Mouse (Mus musculus): ENCODE measurements around the gene 4933402J07Rik.

The 4933402J07Rik gene

DNA sequence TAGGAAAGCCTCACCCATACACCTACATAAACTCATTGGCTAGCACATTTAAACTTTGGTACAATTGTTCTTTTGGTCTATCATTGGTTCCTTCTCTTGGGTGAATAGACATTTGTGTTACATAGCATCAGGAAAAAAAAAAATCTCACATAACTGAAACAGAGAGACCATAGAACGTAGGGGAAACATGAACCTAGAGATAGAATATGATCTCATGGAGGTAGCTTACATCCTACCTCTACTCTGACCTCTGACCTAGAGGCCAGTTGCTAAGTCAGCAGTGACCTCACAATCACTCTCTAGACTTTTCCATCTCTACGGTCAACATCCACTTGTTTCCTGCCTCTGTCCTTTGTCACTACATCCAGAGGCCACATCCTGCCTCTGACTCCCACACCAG lies at the start of gene 4933402J07Rik:
4933402J07Rik (plus strand) TSS at position 301 of the 400 bp plus-strand sequence.
- no peak for DNase-seq

DNA sequence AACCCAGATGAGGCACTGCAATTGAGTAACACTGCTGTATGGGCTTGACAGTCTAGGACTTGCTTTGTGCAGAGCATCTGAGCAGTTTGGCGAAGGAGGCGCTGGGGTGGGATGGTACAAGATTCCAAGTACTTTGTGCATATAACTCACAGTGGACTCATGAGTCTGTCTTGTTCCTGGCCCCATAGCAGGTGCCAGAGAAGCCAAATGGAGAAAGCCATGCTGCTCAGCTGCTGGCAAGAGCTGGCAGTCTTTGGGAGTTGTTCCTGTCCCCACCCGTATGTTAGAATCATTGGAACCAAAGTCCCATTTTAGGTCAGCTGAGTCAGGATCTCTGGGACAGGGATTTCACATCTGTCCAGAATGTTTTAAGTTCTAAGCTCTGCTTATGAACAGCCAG lies 46.5 kb upstream of the 4933402J07Rik start:
- DNase-seq: no peak

DNA sequence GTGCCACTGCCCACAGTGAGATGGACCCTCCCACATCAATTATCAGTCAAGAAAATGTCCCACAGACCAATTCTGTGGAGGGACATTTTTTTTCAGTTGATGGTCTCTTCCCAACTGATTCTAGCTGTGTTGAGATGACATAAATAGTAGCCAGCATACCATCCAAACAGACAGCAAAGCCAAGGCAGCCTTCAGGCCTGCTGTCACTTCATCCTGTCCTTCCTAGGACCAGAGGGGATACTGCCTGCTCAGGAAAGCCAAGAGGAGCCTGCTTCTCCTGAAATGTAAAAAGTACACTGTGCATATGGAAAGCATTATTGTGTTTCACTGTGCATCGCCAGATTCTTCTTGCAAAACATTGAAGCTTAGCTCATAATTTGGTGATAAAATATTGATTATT lies 38.6 kb upstream of the 4933402J07Rik start:
- no peak for DNase-seq

DNA sequence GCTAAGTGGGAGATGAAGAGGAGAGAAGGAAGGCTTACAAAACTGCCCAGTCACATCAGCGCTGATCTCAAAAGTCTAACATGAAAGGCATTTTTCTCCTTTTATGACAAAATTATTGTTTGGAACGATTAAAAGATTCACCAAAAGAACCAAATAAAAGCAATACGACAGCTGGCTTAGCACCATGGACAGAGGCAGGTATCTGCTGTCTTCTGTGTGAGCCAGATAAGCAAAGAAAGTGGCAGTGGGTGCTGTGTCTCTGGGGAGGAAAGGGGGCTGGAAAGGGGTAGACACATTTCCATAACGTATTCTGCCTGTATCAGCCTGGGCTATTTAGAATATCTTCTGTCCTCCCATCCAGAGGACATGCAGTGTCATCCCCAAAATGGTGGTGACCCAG lies 32.5 kb upstream of the 4933402J07Rik start:
- no peak for DNase-seq

DNA sequence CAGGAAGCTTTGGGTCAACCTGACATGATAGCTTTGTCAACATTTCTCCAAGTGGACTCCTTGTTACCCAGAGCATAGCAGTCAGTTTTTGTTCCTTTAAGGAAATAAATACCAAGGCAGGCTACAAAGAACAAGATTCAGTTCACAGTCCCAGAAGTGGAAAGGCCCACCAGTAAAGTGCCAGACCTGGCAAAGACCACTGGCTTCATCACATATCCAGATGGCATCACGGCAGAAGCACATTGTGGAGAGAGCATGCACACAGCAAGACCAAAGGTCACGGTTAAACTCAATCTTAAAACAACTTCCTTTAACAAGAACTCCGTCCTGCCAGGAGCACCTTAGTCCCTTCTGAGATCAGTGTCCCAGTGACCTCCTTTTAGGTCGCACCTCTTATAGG lies 30.2 kb upstream of the 4933402J07Rik start:
- no peak for DNase-seq

DNA sequence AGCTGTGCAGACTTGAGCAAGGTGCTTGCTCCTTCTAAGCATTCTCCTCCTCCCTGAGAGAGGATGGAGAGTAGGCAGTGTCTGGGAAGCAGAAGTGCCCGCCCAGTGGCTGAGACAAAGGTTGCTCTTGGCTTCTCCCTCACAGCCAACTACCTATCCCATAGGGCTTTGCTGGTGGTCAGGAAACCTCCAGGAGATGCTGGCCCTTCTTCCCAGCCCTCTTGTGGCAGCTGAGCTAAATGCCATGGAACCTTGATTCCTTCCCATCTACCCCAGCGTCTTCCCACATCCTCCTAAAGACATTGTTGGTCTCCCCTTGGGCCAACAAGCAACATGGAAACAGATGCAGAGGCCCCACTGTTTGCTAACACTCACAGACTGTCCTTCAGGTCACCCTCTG lies 28.8 kb upstream of the 4933402J07Rik start:
- DNase-seq: no peak

DNA sequence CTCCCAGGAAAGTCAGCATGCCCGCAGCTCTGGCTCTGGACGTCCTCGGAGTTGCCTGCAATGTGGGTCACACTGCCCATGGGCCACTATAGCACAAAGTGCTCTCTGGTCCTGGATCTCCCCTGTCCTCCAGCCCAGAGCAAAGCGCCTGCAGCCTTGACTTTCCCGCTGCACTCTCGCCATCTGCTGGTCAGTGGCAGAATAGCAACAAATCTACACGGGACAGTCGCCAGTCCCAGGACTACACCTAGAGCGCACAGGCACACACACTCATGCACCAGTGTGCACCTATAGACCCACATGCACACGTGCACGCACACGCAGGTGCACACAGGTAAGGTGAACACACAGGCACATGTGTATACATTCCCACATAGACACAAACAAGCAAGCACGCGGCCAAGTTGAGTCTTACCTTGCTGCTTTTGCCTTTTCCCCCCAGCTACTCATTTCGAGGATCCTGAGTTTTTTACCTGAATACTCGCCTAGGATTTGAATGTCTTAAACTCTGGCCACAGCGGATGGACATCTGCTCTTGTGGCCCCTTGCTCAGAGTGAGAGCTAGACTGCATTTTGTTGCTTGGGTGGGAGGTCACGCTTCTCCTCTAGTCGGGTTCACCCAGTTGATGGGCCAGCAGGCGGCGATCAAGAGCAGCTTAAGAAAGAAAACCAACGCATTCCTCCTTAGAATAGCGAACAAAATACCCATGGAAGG lies 26.9 kb upstream of the 4933402J07Rik start:
- peak; percentile 41 to 61 for DNase-seq

DNA sequence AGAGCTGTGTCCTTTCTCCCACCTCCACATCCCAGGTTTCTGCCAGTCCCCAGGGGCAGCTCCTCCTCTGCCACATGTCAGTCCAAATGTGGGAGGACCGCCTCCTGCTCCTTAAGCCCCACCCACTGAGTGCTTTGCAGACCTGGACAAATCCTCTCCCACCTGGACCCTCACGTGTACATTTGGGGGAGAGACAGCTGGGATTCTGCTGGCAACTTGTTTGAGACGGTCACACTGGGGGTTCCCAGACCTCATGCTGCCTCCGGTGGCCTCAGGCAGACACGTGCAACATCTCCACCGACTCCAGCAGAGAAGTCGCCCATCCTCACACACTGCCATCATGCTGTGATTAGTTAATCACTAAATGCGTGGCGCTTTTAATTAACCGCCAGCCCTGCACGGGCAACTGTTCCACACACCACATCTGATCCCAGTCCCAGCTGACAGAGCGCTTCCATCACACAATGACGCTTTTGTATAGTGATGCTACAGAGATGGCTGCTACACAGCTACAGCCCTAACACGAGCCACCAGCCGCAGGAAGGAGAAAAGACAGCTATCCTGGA lies 23.7 kb upstream of the 4933402J07Rik start:
- DNase-seq: no peak

DNA sequence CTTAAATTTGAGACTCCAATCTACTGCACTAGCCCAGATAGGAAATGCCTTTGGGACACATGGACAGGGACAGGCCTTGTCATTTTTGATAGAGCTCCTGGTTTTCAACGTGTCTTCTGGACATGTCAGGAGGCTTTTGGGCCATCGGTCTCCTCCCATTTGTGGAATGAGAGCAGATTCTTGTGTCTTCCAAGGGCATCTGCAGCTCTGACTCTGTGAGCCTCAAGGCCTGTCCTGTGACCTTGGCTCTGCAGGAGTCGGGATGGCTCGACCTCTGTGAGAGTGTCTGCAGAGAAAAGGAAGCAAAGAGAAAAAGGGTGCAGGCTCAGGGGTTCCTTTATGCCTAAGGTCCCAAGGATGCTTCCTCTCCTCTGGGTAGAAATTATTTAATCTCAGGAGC lies 13.8 kb upstream of the 4933402J07Rik start:
- DNase-seq: no peak

DNA sequence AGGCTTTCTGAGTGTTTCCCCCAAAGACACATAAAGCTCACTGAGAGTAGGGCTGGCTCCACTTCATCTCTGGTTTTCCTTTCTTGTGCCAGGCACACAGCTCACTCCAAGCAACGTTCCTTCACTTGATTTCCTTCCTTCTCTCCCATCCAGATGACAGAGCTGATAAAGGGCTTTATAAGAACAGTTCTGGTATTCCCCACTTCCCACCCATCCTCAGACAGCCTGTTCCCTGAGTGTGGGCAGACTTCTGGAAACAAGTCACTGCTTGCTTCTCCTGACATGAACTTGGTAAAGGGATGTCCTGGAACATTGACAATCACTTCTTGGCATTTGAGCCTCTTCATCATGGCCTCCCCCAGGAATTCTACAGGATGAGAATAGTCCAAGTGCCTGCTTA lies 10.9 kb upstream of the 4933402J07Rik start:
- no peak for DNase-seq

DNA sequence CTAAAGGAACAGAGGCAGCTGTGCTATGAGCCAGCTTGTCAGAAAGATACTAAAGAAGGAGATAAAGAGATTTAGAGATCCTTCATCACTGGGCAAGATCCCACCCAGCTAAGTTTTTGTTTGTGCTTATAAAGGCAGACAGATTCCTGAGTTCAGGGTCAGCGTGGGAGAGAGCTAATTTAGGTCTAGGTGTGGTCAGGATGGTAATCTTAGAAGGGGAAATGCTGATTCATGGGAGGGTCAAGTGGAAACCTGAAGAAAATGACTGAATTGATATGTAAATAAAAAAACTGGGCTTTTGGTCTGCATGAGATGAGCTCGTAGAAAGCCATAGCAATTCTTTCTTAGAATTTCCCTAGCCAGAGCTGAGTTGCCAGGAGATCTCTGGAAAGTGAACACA lies 2.9 kb upstream of the 4933402J07Rik start:
- no peak for DNase-seq

DNA sequence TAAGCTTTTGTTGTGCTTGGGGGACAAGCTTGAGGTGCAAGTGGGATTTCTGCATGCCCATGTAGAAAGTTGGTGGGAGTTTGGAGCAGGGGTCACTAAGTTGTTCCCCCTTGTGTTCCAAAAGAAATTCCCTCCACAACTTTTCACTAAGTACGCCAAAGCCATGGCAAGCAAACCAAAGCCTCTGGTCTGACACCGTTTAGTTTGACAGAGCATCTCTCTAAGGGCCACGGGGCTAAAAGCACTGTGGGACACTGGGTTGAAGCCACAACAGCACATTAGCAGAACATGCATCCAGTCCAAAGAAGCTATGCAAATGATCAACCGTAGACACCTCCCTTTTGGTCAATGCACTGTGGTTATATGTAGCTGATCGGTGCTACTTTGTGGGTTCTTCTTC lies 5.5 kb downstream of the 4933402J07Rik start:
- DNase-seq: no peak

DNA sequence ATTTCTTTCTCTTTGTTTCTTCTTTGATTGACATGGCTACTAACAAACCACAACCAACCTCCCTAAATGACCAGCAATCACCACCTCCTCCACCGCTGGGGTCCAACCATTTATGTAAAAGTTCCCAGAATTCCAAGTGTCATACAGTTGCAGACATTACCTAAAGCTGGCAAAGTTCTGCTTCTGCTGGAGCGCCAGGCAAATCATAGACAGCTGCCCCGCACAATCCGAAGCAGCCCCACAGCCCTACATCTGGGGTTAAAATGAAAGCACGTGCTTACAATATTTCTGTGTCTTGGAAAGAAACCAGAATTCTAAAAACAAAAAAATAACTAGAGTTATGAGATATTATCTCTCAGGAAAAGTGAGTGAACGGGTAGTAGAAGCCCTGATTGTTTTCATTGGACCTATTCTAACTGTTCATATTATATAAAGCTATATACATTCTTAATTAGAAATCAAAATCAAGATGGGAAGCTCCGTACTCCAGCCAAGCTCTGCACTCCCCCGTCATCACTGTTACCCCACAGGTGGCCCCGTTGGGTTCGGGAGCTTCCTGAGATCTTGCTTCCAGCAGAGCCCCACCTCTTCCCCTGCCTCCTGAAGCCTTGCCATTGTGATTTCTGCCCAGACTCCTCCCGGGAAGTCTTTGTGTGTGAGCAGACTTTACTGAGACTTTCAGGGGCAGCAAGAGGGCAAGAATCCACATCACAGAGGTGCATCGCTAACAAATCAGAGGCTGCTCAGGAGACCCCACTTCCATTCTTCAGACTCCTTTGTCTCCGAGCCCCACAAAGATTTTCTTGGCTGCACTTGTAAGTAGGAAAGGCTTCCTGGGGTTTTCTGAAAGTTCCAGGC lies 6.3 kb downstream of the 4933402J07Rik start:
- no peak for DNase-seq

DNA sequence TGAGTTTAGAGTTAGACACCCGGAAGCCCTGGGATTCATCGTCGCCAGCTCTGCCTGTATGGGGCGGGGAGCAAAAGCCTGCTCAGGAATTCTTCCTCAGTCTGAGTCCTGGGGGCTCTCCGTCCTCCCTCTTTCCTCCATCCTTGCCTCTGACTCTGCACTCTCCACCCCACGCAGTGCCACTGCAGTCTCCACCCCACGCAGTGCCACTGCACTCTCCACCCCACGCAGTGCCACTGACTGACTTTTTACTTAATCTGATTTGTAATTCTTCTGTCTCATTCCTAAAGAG lies 6.9 kb downstream of the 4933402J07Rik start:
- DNase-seq: no peak

DNA sequence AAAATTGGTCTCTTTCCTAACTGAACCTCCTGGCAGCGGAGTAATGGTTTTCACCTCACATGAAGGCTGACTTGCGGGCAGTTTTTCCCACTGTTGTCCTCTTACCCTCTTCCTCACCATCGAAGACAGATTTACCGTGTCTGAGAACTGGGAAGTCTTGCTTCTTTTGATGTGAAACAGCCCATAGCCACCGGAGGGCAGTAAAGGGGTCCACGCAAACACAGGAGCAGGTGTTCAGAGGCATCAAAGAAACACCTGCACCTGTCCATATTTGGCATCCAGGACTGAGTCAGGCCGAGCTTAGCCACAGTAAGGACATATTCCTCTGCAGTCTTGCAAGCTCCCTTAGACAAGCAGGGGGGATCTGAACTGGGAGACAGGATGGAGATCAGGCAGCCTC lies 7.2 kb downstream of the 4933402J07Rik start:
- peak in 1 of 2 experiments; percentile 4 for DNase-seq

DNA sequence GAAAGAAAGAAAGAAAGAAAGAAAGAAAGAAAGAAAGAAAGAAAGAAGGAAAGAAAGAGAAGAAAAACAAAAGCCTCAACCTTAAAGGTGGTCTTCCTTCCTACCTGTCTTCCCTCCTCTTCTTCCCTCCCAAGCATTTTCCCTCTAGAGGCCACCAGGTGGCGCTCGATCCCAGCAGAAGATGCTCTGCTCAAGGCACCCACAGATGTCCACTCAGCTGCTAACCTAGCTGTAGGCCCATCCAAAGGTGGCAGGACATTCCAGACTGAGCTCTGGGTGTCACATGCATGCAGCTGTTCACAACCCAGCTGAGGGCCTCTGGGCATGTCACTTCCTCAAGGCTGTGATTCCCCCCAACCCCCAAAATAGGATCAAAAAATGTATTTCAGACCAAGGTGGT lies 30.6 kb downstream of the 4933402J07Rik start:
- peak; percentile 12 to 22 for DNase-seq

DNA sequence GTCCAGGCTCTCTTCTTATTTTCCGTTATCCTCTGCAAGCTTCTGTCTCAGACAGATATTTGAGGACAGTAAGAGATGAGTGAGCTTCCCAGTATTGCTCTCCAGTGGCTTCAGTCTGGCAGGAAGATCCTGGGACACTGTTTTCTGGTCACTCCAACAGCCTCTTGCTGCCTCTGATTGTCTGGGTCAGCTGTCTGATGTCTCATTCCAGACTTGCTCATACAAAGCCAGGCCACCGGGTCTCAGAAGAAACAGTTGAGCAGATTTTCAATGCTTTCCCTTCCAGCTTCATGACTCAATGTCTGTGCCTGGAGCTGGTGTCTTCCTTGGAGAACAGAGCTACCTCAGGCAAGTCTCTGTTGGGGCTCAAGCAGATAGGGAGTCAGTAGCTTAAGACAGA lies 39.1 kb downstream of the 4933402J07Rik start:
- no peak for DNase-seq

DNA sequence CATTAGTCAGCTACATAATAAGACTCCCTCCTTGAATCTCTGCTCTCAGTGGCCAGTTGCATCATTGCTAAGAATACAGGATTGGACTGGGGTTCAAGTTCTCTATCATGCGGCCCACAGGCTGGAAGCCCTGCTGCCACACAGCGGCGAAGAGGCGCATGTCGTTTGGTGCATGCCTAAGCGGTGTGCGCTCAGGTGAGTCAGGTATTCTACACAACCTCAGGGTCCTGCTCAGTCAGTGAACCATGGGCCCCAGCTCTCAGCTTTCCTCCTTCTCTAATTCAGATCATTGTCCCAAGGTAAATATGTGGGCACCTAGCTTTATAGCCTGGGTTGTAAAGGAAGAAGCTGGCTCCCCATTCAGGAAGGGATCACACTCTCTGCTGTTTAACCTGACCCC lies 45.5 kb downstream of the 4933402J07Rik start:
- DNase-seq: no peak

DNA sequence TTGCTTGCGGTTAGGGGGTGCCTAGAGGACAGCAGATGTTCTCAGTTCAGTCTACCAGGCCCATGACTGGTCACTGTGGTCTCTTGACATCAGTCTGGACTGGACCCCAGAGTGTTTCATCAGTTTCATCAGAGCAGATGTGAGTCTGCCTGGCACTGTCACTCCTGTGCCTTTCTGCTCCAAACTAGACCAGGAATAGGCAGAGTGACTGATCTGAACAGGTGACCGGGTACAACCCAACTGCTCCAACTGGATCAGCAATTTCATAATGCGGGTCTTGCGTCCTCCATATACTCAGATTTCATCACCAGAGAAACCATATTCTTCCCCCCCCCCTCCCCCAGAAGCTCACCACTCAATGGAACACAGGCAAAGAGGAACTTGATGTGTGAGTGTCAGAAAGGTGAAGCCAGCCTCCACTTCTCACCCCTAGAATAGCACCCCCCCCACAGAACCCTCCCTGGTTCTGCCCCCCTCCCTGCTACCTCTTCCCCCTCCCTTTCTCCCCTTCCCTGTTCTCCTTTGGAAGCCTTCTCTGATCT lies 46.1 kb downstream of the 4933402J07Rik start:
- no peak for DNase-seq

DNA sequence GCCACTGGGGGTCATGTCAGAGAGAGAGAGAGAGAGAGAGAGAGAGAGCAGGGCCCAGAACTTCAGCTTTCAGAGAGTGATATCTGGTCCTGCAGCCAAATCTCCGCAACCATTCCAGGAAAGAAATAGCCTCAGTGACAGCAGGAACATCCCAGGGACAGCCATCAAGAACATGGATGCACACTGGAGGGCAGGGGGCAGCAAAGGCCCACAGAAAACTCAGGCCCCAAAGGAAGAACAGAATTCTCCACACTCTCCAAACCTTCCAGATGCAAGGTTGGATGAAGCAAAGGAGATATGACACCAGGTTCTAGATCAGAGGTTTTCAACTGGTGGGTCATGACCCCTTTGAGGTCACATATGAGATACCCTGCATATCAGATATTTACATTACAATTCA lies 50.0 kb downstream of the 4933402J07Rik start:
- no peak for DNase-seq

DNA sequence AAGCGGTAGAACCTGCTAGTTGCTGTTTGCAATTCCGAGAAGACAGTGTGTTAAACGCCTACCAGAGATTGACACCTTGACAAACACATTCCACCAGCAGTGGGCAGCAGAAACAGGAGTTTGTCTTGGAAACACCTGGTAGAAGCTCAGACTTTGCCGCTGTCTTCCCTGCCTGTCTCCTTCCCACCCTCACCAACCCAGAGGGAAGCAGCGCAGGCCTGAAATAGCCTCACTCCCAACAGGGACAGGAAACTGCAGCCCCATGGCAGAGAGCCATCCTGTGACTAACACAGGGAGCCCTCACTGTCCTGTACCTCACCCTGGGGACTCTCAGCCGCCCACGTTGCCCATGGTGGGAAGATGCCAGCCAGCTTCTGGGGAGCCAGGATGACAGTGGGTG lies 55.5 kb downstream of the 4933402J07Rik start:
- no peak for DNase-seq

DNA sequence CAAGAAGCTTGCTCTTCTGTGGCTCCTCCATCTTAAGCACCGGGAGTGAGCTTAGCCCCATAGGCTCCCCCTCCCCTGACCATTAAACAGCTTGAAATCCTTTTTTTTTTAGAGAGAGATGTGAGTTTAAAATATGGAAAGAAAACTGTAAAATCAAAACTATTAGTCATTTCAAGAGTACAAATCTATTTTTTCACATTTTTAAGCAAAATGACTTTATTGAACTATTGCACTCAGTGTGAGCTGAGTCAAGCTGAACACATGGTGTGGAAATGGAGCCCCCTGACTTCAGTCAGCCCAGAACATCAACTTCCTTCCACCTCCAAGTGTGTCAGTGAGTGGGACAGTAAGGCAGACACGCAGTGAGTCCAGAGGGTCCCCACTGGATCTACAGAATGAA lies 55.9 kb downstream of the 4933402J07Rik start:
- DNase-seq: no peak

DNA sequence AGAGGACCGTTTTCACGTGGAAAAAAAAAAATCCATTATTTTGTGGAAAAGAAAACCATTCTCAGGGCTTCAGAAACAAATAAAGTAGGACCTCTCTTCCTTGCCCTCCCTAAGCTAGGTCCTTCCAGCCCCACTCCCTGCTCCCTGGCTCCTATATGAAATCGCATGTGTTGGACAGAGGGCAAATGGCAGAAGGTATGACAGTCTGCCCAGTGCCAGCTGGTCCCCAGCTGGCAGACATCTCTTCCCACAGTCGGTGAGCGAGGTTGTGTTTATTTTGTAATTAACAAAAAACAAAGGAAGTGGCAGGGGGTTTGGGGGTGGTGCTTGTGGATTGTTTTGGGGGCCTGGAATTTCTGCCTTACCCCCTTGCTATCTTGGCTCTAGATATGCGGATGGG lies 56.6 kb downstream of the 4933402J07Rik start:
- no peak for DNase-seq

DNA sequence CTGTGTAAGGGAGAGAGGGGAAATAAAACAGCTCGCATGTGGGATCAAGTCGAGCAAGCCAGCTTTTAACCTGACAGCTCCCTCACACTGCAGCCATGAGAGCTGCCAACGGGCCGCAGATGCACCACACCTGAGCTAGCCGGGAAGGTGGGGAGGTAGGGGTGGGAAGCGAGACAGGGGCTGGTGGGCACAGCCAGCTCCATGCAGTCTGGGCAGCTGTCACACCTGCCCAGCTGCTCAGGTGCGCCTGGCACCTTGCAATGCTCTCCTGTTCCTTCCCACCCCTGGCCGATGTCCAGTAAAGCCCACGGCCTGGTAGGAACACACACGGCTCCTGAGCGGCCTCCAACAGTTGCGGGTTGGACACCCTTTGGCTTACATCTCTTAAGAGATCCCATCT lies 57.5 kb downstream of the 4933402J07Rik start:
- no peak for DNase-seq
